Comparison of ENCODE assay signal across 8 mouse cellular contexts in genomic region chr7:126780971-126781635, GRCm38 (mm10). TPM values are rescaled to one million over a fixed set of nuclear protein-coding genes. Genes with fewer than 3 reads are reported as not detected.
DNase-seq lines count a peak whose midpoint lies in the region; ATAC-seq lines count a peak whose summit lies in the region.

Gene Tbx6 (plus strand): TSS chr7:126781483.

- H3K4me3 ChIP-seq in limb, embryonic 10.5 days: peak within 1 kb of the TSS; percentile 57

- peak; percentile 55 for DNase-seq in adrenal gland, postnatal 10 days
- no peak for DNase-seq in adrenal gland, adult 2 months
- DNase-seq in thymus, postnatal 0 days (ENCODE audit: low spot score): peak; percentile 11
- no peak for DNase-seq in thymus, postnatal 25 days
- DNase-seq in limb, embryonic 10.5 days (ENCODE audit: low spot score): peak; percentile 61
- DNase-seq in layer of hippocampus, postnatal 25 days (ENCODE audit: extremely low spot score in 1 of 2, low spot score in 1 of 2): no peak
- DNase-seq in right cerebral cortex, postnatal 36 days (ENCODE audit: low spot score in 2 of 2): no peak

- WGBS in limb, embryonic 10.5 days: 5% methylated on average over 22 of the region's 22 CpGs

- no peak for ATAC-seq in neutrophil, adult 5-6 weeks (ENCODE audit: extremely low read depth, insufficient number of reproducible peaks, low FRiP score, poor library complexity, severe bottlenecking)

- H3K4me1 ChIP-seq in limb, embryonic 10.5 days: peaks cover 63% of the 10 kb centered on the region

- H3K27me3 ChIP-seq in limb, embryonic 10.5 days (ENCODE audit: low read depth, poor library complexity, severe bottlenecking): no peaks in the 10 kb centered on the region

- H3K9me3 ChIP-seq in limb, embryonic 10.5 days (replicated peaks): no peaks in the 10 kb centered on the region

- peak within 1 kb of the TSS; percentile 82 for H3K27ac ChIP-seq in limb, embryonic 10.5 days

- peaks cover 44% of the 10 kb centered on the region for H3K36me3 ChIP-seq in limb, embryonic 10.5 days

RNA-seq across cellular contexts. Expression of gene Tbx6, which starts in this region (rescaled TPM):
- 1 to 10 TPM in 1 of 2 experiments, under 1 TPM in 1; 0.60 to 1.2 TPM for total RNA-seq in adrenal gland, postnatal 10 days (2021)
- total RNA-seq in adrenal gland, adult 2 months (2021): under 1 TPM; 0.31 to 0.75 TPM
- polyA plus RNA-seq in adrenal gland, adult 2 months (2012; rRNA removed): 3.4 and 3.7 TPM in 2 replicates
- 0.28 and 0.48 TPM in 2 replicates for polyA plus RNA-seq in thymus, postnatal 0 days (2015; fragmentation: Nextera tagmentation; extraction: Ambion mirVana)
- polyA plus RNA-seq in limb, embryonic 10.5 days (2016; fragmentation: Nextera tagmentation; extraction: Ambion mirVana): 0.23 and 0.53 TPM in 2 replicates
- total RNA-seq in neutrophil, adult 5-6 weeks (2017): 14.4 and 19.8 TPM in 2 replicates
- total RNA-seq in layer of hippocampus, postnatal 25 days (2021): under 1 TPM; 0.39 to 0.82 TPM

Comparison
In these comparisons a context has a peak if more than half of its experiments do, and no peak if none do; other contexts are left out.
1. Peak in DNase-seq in thymus, postnatal 0 days; RNA of the gene not detected or under 1 TPM.
2. Peak in DNase-seq, H3K4me3 ChIP-seq and H3K27ac ChIP-seq in limb, embryonic 10.5 days; RNA of the gene not detected or under 1 TPM.